Mouse (Mus musculus): ENCODE data around the gene Dlgap4.

GRCm38 (mm10) chr2:156655626-156656025, 42.1 kb downstream of the Dlgap4 start:
- TF ChIP-seq POLR2A (IDR thresholded peaks at IDR 0.05; ENCODE audit: control insufficient read depth, extremely low read depth, insufficient read depth, low read length, poor library complexity): no peak
- TF ChIP-seq CTCF (IDR thresholded peaks at IDR 0.05; ENCODE audit: borderline replicate concordance, control insufficient read depth, extremely low read depth, insufficient read depth, low read length, poor library complexity): no peak

Measured in thymus, adult 2 months (tissue).